Mouse (Mus musculus): ENCODE results near the gene Ddit4.
"Not testable (repeated sequence)": the region's sequence is repeated elsewhere in the genome, so short reads cannot be mapped to it uniquely, and the experiment has no call there.

Gene Ddit4

DNA sequence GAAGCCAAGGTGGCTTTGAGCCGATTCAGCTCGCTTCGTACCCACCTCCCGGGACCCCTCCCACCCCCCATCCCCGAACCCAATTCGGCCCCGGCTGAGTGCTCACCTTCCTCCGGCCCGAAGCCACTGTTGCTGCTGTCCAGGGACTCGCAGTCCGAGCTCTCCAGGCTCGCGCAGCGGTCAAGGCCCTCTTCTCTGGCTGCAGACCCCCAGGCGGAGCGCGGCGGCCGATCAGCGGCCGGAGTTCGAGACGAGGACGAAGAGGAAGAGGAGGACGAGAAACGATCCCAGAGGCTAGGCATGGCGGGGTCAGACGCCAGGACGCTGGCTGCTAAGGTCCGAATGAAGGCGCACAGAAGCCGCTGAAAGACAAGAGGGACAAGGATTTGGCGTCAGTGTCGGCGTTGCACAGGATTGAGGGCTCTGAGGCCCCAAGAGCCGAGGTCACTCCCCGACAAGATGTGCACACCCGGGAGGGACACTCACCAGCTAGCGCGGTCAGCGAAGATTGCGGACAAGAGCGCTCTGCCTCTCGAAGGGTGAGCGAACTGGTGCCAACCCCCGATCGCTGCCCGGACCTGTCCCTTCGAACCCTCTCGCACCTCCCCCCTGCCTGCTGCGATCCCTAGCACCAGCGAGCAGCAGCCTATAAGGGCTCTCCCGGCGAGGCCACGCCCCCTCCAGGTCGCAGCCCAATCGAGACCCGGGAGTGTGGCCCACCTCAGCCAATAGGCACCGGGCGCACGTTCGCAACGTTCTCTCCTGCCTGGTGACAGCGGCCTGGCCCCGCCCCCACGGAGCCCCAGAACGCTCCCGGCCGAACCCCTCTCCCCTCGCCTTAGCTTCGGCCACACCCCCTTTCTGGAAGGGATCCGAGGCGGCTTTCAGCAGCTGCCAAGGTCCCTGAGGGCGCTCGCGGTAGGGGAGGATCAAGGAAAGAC is at the start of gene Ddit4:
Ddit4 (minus strand) TSS at position 624 of the 941 bp plus-strand sequence.
- in situ Hi-C loops (cut with MboI, MseI), result loop anchor here (5.0 kb wide), 1 partner anchor 54 kb away; no protein-coding TSS in a partner anchor

GRCm38 (mm10) chr10:59999057-59999456 is 47.4 kb upstream of the Ddit4 start:
- in situ Hi-C loops (cut with MboI, MseI), result no loop called here

DNA sequence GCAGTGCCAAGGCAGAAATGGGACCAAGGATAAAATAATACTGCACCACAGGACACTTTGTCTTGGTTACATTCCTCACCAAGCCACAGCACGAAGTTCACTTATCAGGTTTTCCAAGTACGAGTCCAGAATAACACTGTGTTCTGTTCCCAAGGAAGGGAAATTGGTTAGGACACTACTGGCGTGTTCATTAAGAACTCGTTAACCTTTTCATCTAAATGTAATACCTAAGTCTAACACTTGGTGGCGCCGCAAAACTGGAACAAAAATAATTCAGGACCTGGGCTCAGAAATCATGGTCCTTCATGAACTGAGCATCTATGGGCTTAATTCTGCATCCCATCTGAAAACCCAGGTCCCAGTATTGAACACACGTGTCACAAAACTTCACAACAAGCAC is 46.0 kb upstream of the Ddit4 start:
- in situ Hi-C loops (cut with MboI, MseI), result no loop called here

DNA sequence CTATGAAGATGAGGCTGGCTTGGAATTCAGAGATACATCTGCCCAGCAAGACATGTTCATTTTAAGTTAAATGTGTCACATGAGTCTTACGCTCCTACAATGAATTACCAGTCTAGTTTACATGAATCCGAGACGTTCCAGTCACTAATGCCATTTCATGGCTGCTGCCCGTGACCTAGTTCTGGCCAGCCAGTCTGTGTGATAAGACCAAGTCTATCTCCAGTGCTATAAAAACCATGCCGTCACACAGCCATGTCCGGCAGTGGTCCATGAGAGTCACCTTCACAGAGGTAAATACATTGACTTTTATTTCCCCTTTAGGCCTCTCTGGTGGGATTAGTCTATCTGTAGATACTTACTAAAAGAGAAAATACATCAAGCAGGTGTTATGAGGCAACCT is 44.3 kb upstream of the Ddit4 start:
- in situ Hi-C loops (cut with MboI, MseI), result no loop called here

DNA sequence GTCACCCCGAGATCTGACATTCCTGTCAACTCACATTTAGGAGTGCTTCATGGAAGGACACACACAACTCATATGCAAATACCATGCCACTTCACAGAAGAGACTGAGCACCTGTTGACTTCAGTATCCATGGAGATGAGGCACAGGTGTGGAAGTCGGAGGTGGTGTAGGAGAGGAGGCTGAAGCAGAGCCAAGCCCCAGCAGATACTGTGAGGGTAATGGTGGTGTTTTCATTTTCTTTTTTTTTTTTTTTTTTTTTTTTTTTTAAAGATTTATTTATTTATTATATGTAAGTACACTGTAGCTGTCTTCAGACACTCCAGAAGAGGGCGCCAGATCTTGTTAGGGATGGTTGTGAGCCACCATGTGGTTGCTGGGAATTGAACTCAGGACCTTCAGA is 42.2 kb upstream of the Ddit4 start:
- in situ Hi-C loops (cut with MboI, MseI), result not testable (repeated sequence)

- in situ Hi-C loops (cut with MboI, MseI), result no loop called here
Measured at GRCm38 (mm10) chr10:59992024-59992423, 40.4 kb upstream of the Ddit4 start.

DNA sequence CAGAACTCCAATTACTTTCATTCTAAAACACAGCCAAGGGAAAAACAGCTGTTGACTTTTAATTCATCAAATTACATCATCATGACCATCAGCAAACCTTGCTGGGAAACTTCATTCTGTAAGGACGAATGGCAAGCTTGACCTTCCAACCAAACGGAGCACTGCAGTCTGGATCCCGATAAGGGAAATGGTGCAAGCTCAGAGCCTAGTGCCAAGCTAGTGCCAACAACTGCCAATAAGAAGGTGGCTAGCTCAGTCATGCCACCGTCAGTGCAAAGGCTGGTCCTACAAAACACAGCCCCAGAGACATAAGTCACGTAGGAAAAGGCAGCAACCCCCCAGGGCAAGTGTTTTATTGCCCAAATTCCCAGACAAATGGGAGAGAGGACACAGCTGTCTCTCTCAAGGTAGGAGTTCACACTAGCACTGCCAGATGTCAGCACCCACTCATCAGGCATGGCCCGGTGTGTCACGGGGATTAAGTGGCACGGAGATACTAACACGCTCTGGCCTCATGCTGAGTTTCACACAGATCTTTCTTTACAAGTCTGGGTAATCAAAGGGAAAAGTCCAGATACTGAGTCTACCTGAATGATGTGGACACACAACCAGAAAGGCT is 39.7 kb upstream of the Ddit4 start:
- in situ Hi-C loops (cut with MboI, MseI), result no loop called here

DNA sequence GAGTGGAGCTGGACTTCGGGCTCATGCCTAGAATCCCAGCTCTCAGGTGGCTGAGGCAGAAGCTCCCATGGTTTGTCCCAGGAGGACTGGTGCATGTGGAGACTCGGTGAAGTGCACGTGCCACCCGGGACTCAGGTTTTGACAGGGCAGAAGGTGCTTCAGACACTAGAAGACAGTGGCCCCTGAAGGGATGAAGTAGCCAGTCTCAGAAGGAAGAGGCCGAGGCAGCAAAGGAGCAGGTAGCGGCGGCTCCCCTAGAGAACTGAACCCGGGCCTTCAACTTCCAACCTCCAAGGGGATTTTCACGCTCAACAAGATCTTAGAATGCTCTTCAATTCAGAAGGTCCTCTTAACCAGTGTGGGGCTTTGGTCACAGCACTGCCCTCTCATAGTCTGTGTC is 38.8 kb upstream of the Ddit4 start:
- in situ Hi-C loops (cut with MboI, MseI), result no loop called here

GRCm38 (mm10) chr10:59988036-59988435 is 36.4 kb upstream of the Ddit4 start:
- in situ Hi-C loops (cut with MboI, MseI), result no loop called here

DNA sequence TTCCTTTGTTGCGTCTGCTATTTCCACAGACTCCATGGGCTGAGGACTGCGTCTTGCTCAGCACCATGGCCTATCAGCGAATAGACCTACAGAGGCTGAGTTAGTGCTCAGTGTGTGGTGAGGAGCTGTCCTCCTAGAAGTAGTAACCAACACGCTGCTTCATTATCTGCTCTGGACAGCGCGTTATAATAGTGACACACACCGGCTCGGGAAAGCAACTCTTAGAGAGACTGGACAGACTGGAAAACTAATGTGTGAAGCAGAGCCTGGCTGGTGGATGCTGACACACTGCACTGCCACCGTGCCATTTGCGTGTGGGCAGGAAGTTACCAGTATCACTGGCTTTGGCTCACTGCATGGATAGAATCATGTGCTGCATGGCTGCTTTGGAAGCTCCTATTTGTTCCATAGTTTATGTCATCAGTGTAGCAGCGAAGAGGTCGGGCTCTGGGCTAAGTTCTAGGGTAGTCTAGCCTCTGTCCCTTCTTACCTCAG is 30.8 kb upstream of the Ddit4 start:
- in situ Hi-C loops (cut with MboI, MseI), result no loop called here

- in situ Hi-C loops (cut with MboI, MseI), result no loop called here
Measured at GRCm38 (mm10) chr10:59981792-59982191, 30.2 kb upstream of the Ddit4 start.

DNA sequence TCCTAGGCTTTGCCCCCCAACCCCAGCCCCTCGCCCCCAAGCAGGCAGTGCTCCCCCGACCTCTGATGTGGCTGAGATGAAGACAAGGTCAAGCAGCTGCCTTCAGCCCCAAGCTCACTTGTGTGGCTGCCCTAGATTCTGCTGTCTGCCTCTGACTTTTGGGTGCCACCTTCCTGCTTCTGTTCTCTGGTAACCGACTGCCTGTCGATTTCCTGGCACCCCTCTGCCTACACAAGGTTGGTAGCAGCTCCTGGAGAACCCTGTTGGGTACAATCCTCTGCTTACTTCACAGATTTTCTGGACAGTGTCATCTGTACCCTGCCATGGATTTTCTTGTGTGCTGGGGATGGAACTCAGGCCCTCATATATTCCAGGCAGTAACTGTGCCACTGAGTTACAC is 29.7 kb upstream of the Ddit4 start:
- in situ Hi-C loops (cut with MboI, MseI), result no loop called here

DNA sequence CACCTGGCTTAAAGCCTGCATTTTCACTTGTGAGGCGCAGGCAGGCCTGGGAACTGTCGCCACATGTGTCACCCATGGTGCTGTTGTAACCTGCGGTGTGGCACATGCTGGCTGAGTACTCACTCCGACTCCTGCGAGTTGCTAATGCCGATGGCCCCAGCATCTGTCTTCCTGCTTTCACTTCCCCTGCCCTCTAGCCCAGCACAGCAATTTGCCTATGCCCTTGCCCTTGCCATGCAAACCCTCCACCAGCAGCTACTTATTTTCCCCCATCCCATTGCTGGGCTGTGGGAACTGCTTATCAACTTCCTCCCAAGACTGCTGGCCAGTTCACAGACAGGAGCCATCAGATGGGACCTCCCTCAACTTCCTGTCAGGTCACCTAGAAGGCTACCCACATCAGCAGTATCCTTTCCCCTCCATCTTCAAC is 29.2 kb upstream of the Ddit4 start:
- in situ Hi-C loops (cut with MboI, MseI), result no loop called here

DNA sequence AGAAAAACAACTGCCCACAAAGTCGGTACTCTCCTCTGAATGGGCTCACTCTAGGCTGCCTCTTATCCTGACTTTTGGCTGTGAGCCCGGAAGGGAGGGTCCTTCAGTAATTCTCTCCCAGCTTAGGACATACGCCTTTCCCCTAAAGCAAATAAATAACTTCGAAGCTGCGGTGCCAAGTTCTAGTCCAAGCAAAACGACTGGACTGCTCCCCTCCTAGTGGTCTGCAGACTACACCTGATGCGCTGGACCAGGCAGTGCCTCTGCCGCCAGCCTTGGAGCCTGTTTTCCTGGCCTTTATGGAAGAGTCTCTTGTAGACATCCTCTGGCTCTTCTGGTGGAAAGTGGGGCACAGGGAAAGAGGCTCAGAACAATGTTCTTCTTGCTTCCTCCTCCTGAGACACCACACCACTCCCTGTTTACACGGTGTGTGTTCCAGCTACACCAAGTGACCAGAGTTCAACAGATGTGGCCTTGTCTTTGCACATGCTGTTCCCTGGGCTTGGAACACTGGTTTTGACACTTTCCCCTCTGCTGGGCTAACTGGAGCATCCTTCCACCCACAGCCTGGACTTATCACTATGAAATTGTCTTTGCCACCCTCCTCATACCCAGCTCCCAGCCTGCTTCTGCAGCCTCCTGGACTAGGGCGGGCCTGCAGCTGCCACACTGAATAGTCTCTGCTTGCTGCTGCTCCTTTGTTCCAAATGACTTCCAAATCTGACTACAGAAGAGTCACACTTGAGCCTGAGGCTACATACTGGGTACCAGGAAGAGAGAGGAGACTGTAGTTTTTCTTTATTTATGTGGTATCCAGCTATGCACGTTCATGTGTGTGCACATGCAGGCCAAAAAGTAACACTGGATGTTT is 27.5 kb upstream of the Ddit4 start:
- in situ Hi-C loops (cut with MboI, MseI), result no loop called here

GRCm38 (mm10) chr10:59978401-59978800 is 26.8 kb upstream of the Ddit4 start:
- in situ Hi-C loops (cut with MboI, MseI), result no loop called here

DNA sequence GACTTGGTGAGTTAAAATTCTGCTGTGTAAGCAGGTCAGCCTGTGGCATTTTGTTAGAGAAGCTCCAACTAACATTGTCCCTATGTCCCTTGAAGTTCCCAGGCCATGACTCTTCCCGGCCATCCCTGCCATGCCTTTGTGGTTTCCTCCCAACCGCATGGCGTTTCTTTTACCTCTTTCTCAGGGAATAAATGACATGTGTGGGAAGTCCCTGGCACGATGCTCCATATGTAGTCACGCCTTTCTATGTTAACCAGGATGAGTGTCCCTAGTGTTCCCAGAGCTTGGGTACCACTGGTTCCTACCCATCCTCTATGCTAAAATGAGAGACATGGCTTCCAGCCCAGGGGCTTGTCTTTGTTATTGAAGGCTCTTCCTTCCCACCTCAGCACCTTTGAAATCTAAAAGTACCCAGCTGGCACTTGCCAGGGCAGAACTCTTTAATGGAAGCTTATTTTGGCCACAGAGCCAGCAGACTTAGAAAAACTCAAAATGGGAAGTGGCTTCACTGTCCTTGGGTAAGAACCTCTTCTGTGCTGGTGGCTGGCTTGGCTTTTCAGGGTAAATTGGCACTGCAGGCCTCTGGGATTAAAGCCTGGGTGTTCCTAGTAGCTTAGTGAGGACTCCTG is 26.2 kb upstream of the Ddit4 start:
- in situ Hi-C loops (cut with MboI, MseI), result no loop called here

DNA sequence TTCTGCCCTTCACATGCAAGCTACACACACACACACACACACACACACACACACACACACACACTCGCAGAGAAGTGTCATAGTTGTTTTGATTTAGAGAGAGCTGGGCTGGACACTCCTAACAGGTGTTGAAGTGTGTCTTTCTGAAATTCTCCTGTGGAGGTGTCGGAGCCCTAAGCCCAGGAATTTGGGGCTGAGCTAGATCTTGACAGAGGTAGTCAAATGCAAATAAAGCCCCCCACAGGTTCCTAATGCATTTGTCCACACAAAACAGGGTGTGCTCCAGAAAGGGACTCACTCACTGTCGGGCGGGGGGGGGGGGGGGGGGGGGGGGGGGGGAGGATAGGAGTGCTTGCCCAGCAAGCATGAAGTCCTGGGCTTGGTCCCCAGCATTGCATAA is 25.5 kb upstream of the Ddit4 start:
- in situ Hi-C loops (cut with MboI, MseI), result no loop called here

- in situ Hi-C loops (cut with MboI, MseI), result no loop called here
Measured at GRCm38 (mm10) chr10:59974786-59975185, 23.2 kb upstream of the Ddit4 start.

- in situ Hi-C loops (cut with MboI, MseI), result no loop called here
Measured at GRCm38 (mm10) chr10:59974191-59974664, 22.6 kb upstream of the Ddit4 start.

- in situ Hi-C loops (cut with MboI, MseI), result no loop called here
Measured at GRCm38 (mm10) chr10:59973400-59973799, 21.8 kb upstream of the Ddit4 start.

DNA sequence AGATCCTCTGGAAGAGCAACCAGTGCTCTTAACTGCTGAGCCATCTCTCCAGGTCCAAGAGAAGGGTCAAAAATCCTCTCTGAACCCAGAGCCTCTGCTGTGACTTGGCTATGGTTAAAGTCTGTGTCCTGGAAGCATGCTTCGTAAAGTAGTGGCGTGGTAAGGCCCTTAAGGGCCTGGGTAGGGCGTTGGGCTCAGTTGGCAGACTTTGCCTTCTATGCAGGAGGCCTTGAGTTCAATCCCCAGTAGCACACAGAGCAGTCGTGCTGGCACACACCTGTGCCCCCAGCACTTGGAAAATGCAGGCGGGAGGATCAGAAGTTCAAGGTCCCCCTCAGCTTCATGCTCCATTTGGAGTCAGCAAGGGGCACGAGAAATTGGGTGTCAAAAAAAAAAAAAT is 21.4 kb upstream of the Ddit4 start:
- in situ Hi-C loops (cut with MboI, MseI), result no loop called here

Data from T-helper 1 cell (primary cell).